Mouse (Mus musculus) cerebral cortex, adult 2 months (tissue): ENCODE results near the gene Tpk1.

Experiments used
- WGBS: fragments of 180-500 bp; shearing (Covaris S2); methylation state at CpG from one replicate; pipeline ENCODE4 v1.1.7; 2018; 5-methylcytosine and 5-hydroxymethylcytosine counted together

Gene Tpk1

GRCm38 (mm10) chr6:43665677-43666546, at the start of gene Tpk1:
Gene Tpk1 (minus strand): TSS chr6:43666278.
- WGBS, result under 1% methylated on average over 63 of the region's 63 CpGs

GRCm38 (mm10) chr6:43702810-43703614, 36.9 kb upstream of the Tpk1 start:
- 74% methylated on average over 6 of the region's 6 CpGs for WGBS

- 78% methylated on average over 1 of the region's 1 CpGs for WGBS
These were observed 25.8 kb upstream of the Tpk1 start for GRCm38 (mm10) chr6:43691863-43692262.

GRCm38 (mm10) chr6:43685985-43686384, 19.9 kb upstream of the Tpk1 start:
- 46% methylated on average over 2 of the region's 2 CpGs for WGBS

GRCm38 (mm10) chr6:43682535-43682934, 16.5 kb upstream of the Tpk1 start:
- WGBS, result 72% methylated on average over 2 of the region's 2 CpGs

GRCm38 (mm10) chr6:43678689-43679212, 12.7 kb upstream of the Tpk1 start:
- 92% methylated on average over 2 of the region's 2 CpGs for WGBS

GRCm38 (mm10) chr6:43677566-43677965, 11.5 kb upstream of the Tpk1 start:
- WGBS, result 88% methylated on average over 3 of the region's 3 CpGs

GRCm38 (mm10) chr6:43676139-43676538, 10.1 kb upstream of the Tpk1 start:
- WGBS, result 58% methylated on average over 3 of the region's 3 CpGs

GRCm38 (mm10) chr6:43674986-43675760, 9.1 kb upstream of the Tpk1 start:
- WGBS, result 54% methylated on average over 3 of the region's 3 CpGs

GRCm38 (mm10) chr6:43670939-43671338, 4.9 kb upstream of the Tpk1 start:
- 86% methylated on average over 2 of the region's 2 CpGs for WGBS

GRCm38 (mm10) chr6:43667681-43668080, 1.6 kb upstream of the Tpk1 start:
- 87% methylated on average over 2 of the region's 2 CpGs for WGBS

- 57% methylated on average over 7 of the region's 7 CpGs for WGBS
These were observed 728 bp upstream of the Tpk1 start for GRCm38 (mm10) chr6:43666611-43667400.

- 79% methylated on average over 2 of the region's 2 CpGs for WGBS
These were observed 4.3 kb downstream of the Tpk1 start for GRCm38 (mm10) chr6:43661822-43662221.

- WGBS, result 87% methylated on average over 4 of the region's 4 CpGs
These were observed 7.8 kb downstream of the Tpk1 start for GRCm38 (mm10) chr6:43658290-43658689.

- WGBS, result 94% methylated on average over 3 of the region's 3 CpGs
These were observed 8.2 kb downstream of the Tpk1 start for GRCm38 (mm10) chr6:43657845-43658244.

- 85% methylated on average over 8 of the region's 8 CpGs for WGBS
These were observed 11.1 kb downstream of the Tpk1 start for GRCm38 (mm10) chr6:43654876-43655456.

GRCm38 (mm10) chr6:43649516-43649915, 16.6 kb downstream of the Tpk1 start:
- 92% methylated on average over 2 of the region's 2 CpGs for WGBS

- WGBS, result 68% methylated on average over 2 of the region's 2 CpGs
These were observed 20.4 kb downstream of the Tpk1 start for GRCm38 (mm10) chr6:43645674-43646073.

GRCm38 (mm10) chr6:43645105-43645504, 21.0 kb downstream of the Tpk1 start:
- 47% methylated on average over 1 of the region's 1 CpGs for WGBS

GRCm38 (mm10) chr6:43643718-43644117, 22.4 kb downstream of the Tpk1 start:
- 86% methylated on average over 6 of the region's 6 CpGs for WGBS
